11 mouse cellular contexts compared by ENCODE assay signal in the genomic region with DNA sequence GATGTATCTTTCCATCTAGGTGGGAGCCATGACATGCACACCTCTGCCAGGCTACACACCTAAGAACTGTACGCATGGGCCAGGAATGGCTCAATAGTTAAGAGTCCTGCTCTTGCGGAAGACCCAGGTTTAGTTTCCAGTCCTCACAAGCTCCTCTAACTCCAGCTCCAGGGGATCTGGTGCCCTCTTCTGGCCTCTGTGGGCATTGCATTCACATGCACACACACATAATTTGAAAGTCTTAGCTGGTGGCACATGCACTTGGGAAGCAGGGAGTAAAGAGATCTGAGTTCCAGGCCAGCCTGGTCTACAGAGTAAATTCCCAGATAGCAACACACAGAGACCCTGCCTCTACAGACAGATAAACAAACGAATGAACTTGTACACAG. TPM values are rescaled to one million over a fixed set of nuclear protein-coding genes. Genes with fewer than 3 reads are reported as not detected.
DNase-seq lines count a peak whose midpoint lies in the region; ATAC-seq and TF ChIP-seq lines count a peak whose summit lies in the region.
"Had no signal": no experiment of that assay in that cellular context is flagged by ENCODE, and none has a peak within 500 bp of the region (broad histone marks: within the 10 kb centered on the region; RNA-seq: fewer than 3 reads in every experiment).

No protein-coding gene starts in this region.

- no peak overlapping the region for H3K4me3 ChIP-seq in heart, adult 2 months
- peak overlapping the region; percentile 7; the same call in 1 of the 2 replicates for H3K4me3 ChIP-seq in midbrain, embryonic 10.5 days
- H3K4me3 ChIP-seq in midbrain, embryonic 13.5 days (replicated peaks): no peak overlapping the region
- H3K4me3 ChIP-seq in stomach, embryonic 16.5 days (replicated peaks; ENCODE audit: low read length): no peak overlapping the region
- H3K4me3 ChIP-seq: limb, embryonic 15.5 days; neural tube, embryonic 12.5 days had no signal

- H3K4me1 ChIP-seq in heart, adult 2 months (ENCODE audit: control insufficient read depth, insufficient read depth, low read length): peaks cover 29% of the 10 kb centered on the region
- H3K4me1 ChIP-seq in midbrain, embryonic 10.5 days: peaks cover 37% of the 10 kb centered on the region
- peaks cover 21% of the 10 kb centered on the region for H3K4me1 ChIP-seq in midbrain, embryonic 13.5 days (replicated peaks)
- peaks cover 28% of the 10 kb centered on the region for H3K4me1 ChIP-seq in stomach, embryonic 16.5 days (ENCODE audit: control insufficient read depth, insufficient read depth, low read length)

- TF ChIP-seq POLR2A in heart, adult 2 months (IDR thresholded peaks at IDR 0.05; ENCODE audit: insufficient read depth, low read depth, low read length): no peak

- H3K27me3 ChIP-seq in heart, adult 2 months (ENCODE audit: control insufficient read depth, insufficient read depth, low read length): no peaks in the 10 kb centered on the region
- H3K27me3 ChIP-seq in midbrain, embryonic 10.5 days (ENCODE audit: low read depth, poor library complexity, severe bottlenecking): no peaks in the 10 kb centered on the region
- no peaks in the 10 kb centered on the region for H3K27me3 ChIP-seq in midbrain, embryonic 13.5 days
- H3K27me3 ChIP-seq in stomach, embryonic 16.5 days (ENCODE audit: control insufficient read depth, insufficient read depth, low read length): no peaks in the 10 kb centered on the region
- H3K27me3 ChIP-seq: limb, embryonic 15.5 days; neural tube, embryonic 12.5 days had no signal

- TF ChIP-seq EP300 in heart, adult 2 months (IDR thresholded peaks at IDR 0.05; ENCODE audit: insufficient read depth, low read depth, low read length): no peak

- peak in 1 of 2 experiments; percentile 45 for DNase-seq in heart, adult 2 months
- DNase-seq in heart, adult 11 months: no peak
- no peak for DNase-seq in midbrain, embryonic 10.5 days (ENCODE audit: low spot score)
- peak; percentile 54 to 78 for DNase-seq in cerebellum, postnatal 14 days
- no peak for DNase-seq in right cerebral cortex, adult 18-20 months
- no peak for DNase-seq in retina, embryonic 14.5 days (ENCODE audit: low spot score)

- TF ChIP-seq CTCF in heart, adult 2 months (IDR thresholded peaks at IDR 0.05): peak; percentile 61

- no peaks in the 10 kb centered on the region for H3K79me2 ChIP-seq in heart, adult 2 months (replicated peaks; ENCODE audit: control insufficient read depth, insufficient read depth, low read length)

- no peak overlapping the region for H3K9ac ChIP-seq in heart, adult 2 months (ENCODE audit: low read depth, low read length)
- no peak overlapping the region for H3K9ac ChIP-seq in midbrain, embryonic 13.5 days (replicated peaks)
- H3K9ac ChIP-seq in stomach, embryonic 16.5 days (ENCODE audit: low read length): no peak overlapping the region
- H3K9ac ChIP-seq: limb, embryonic 15.5 days; neural tube, embryonic 12.5 days had no signal

- peak overlapping the region; percentile 90; the same call in 1 of the 2 replicates for H3K27ac ChIP-seq in heart, adult 2 months
- no peak overlapping the region for H3K27ac ChIP-seq in midbrain, embryonic 10.5 days (replicated peaks)
- H3K27ac ChIP-seq in midbrain, embryonic 13.5 days: no peak overlapping the region
- peak overlapping the region; percentile 90; the same call in 1 of the 2 replicates for H3K27ac ChIP-seq in stomach, embryonic 16.5 days (ENCODE audit: low read length)
- H3K27ac ChIP-seq: neural tube, embryonic 12.5 days had no signal

- H3K36me3 ChIP-seq in heart, adult 2 months (ENCODE audit: control insufficient read depth, insufficient read depth, low read length): peaks cover 11% of the 10 kb centered on the region; the same call in 1 of the 2 replicates
- H3K36me3 ChIP-seq in midbrain, embryonic 10.5 days: peaks cover 41% of the 10 kb centered on the region
- H3K36me3 ChIP-seq in midbrain, embryonic 13.5 days: no peaks in the 10 kb centered on the region; the same call in 1 of the 2 replicates
- H3K36me3 ChIP-seq in stomach, embryonic 16.5 days (ENCODE audit: control insufficient read depth, insufficient read depth, low read length): peaks cover 7% of the 10 kb centered on the region; the same call in 1 of the 2 replicates

- 100% methylated on average over 3 of the region's 3 CpGs for WGBS in heart, adult 2 months
- WGBS in midbrain, embryonic 10.5 days: 96% methylated on average over 3 of the region's 3 CpGs
- 97% methylated on average over 3 of the region's 3 CpGs for WGBS in midbrain, embryonic 13.5 days
- 93% methylated on average over 3 of the region's 3 CpGs for WGBS in stomach, embryonic 16.5 days

- intact Hi-C loops in heart, adult 2 months (cut with DNase I): loop anchor here (10.0 kb wide), 2 partner anchors 298 to 568 kb away; a partner anchor contains a TSS

- peaks cover 8% of the 10 kb centered on the region; the same call in 1 of the 2 replicates for H3K9me3 ChIP-seq in midbrain, embryonic 10.5 days (replicated peaks)
- no peaks in the 10 kb centered on the region; the same call in 1 of the 2 replicates for H3K9me3 ChIP-seq in midbrain, embryonic 13.5 days
- H3K9me3 ChIP-seq in stomach, embryonic 16.5 days (replicated peaks; ENCODE audit: control insufficient read depth, low read length): no peaks in the 10 kb centered on the region
- H3K9me3 ChIP-seq: limb, embryonic 15.5 days; neural tube, embryonic 12.5 days had no signal

- no peak overlapping the region for H3K4me2 ChIP-seq in midbrain, embryonic 13.5 days (replicated peaks)
- no peak overlapping the region for H3K4me2 ChIP-seq in stomach, embryonic 16.5 days (ENCODE audit: low read depth, low read length)
- H3K4me2 ChIP-seq: limb, embryonic 15.5 days; neural tube, embryonic 12.5 days had no signal

- ATAC-seq in midbrain, embryonic 13.5 days: no peak
- ATAC-seq in stomach, embryonic 16.5 days (ENCODE audit: insufficient read depth, low FRiP score): no peak

RNA-seq across cellular contexts. Expression of a gene that starts 13.0 kb away (rescaled TPM):
- 10 to 100 TPM; 80.3 to 84.6 TPM for total RNA-seq in heart, adult 2 months (2021)
- polyA plus RNA-seq in heart, adult 2 months (2012; rRNA removed): 160 and 184 TPM in 2 replicates
- 62.9 and 70.6 TPM in 2 replicates for polyA plus RNA-seq in midbrain, embryonic 10.5 days (2016; fragmentation: Nextera tagmentation; extraction: Ambion mirVana)
- polyA plus RNA-seq in midbrain, embryonic 13.5 days (2015; fragmentation: Nextera tagmentation; extraction: Ambion mirVana): 29.7 and 30.4 TPM in 2 replicates
- 85.3 and 90.0 TPM in 2 replicates for polyA plus RNA-seq in stomach, embryonic 16.5 days (2015; fragmentation: Nextera tagmentation; extraction: Ambion mirVana)

RNA-seq across cellular contexts. Expression of a gene that starts 13.4 kb away (rescaled TPM):
- total RNA-seq in heart, adult 2 months (2021): 1,000 to 10,000 TPM; 1,183 to 1,319 TPM
- polyA plus RNA-seq in heart, adult 2 months (2012; rRNA removed): 464 and 736 TPM in 2 replicates
- polyA plus RNA-seq in midbrain, embryonic 10.5 days (2016; fragmentation: Nextera tagmentation; extraction: Ambion mirVana): 1,780 and 2,044 TPM in 2 replicates
- 1,587 and 1,677 TPM in 2 replicates for polyA plus RNA-seq in midbrain, embryonic 13.5 days (2015; fragmentation: Nextera tagmentation; extraction: Ambion mirVana)
- 1,400 and 1,468 TPM in 2 replicates for polyA plus RNA-seq in stomach, embryonic 16.5 days (2015; fragmentation: Nextera tagmentation; extraction: Ambion mirVana)

RNA-seq across cellular contexts. Expression of a gene that starts 15.5 kb away (rescaled TPM):
- total RNA-seq in heart, adult 2 months (2021): not detected
- not detected in 2 replicates for polyA plus RNA-seq in heart, adult 2 months (2012; rRNA removed)
- 0.21 and 0.39 TPM in 2 replicates for polyA plus RNA-seq in midbrain, embryonic 10.5 days (2016; fragmentation: Nextera tagmentation; extraction: Ambion mirVana)
- polyA plus RNA-seq in midbrain, embryonic 13.5 days (2015; fragmentation: Nextera tagmentation; extraction: Ambion mirVana): not detected in 2 replicates
- polyA plus RNA-seq in stomach, embryonic 16.5 days (2015; fragmentation: Nextera tagmentation; extraction: Ambion mirVana): 0.67 and 3.5 TPM in 2 replicates
- total RNA-seq: heart, postnatal 14 days had no signal

RNA-seq across cellular contexts. Expression of a gene that starts 22.8 kb away (rescaled TPM):
- 10 to 100 TPM; 23.4 to 24.0 TPM for total RNA-seq in heart, adult 2 months (2021)
- polyA plus RNA-seq in heart, adult 2 months (2012; rRNA removed): 45.1 and 49.2 TPM in 2 replicates
- polyA plus RNA-seq in midbrain, embryonic 10.5 days (2016; fragmentation: Nextera tagmentation; extraction: Ambion mirVana): 122 and 124 TPM in 2 replicates
- 89.2 and 95.3 TPM in 2 replicates for polyA plus RNA-seq in midbrain, embryonic 13.5 days (2015; fragmentation: Nextera tagmentation; extraction: Ambion mirVana)
- 115 and 117 TPM in 2 replicates for polyA plus RNA-seq in stomach, embryonic 16.5 days (2015; fragmentation: Nextera tagmentation; extraction: Ambion mirVana)

RNA-seq across cellular contexts. Expression of a gene that starts 30.9 kb away (rescaled TPM):
- 1 to 10 TPM; 1.1 TPM for total RNA-seq in heart, adult 2 months (2021)
- 1.6 and 2.2 TPM in 2 replicates for polyA plus RNA-seq in heart, adult 2 months (2012; rRNA removed)
- 8.6 and 9.2 TPM in 2 replicates for polyA plus RNA-seq in midbrain, embryonic 10.5 days (2016; fragmentation: Nextera tagmentation; extraction: Ambion mirVana)
- 5.2 and 7.1 TPM in 2 replicates for polyA plus RNA-seq in midbrain, embryonic 13.5 days (2015; fragmentation: Nextera tagmentation; extraction: Ambion mirVana)
- 4.2 and 4.4 TPM in 2 replicates for polyA plus RNA-seq in stomach, embryonic 16.5 days (2015; fragmentation: Nextera tagmentation; extraction: Ambion mirVana)

Comparison
In these comparisons a context has a peak if more than half of its experiments do, and no peak if none do; other contexts are left out.
1. DNase-seq: peak in cerebellum, postnatal 14 days (2 of 2); none in heart, adult 11 months (single experiment), midbrain, embryonic 10.5 days (single experiment), right cerebral cortex, adult 18-20 months (single experiment) and retina, embryonic 14.5 days (single experiment).
2. H3K27ac ChIP-seq: peak in heart, adult 2 months (single experiment) and stomach, embryonic 16.5 days (single experiment); none in midbrain, embryonic 10.5 days (single experiment) and midbrain, embryonic 13.5 days (single experiment).